Mouse (Mus musculus) cortical plate, adult 2 months (tissue): ENCODE data around the gene Wdr66.

Source experiments
- CTCF ChIP-seq: fragments of 200-500 bp; IDR thresholded peaks from 2 replicates; pipeline ENCODE4 v1.5.1; 2011; ENCODE audit warnings: mild to moderate bottlenecking, control low read depth, low read length; ENCODE audit not compliant: insufficient read depth; ENCODE audit errors: extremely low read depth
- POLR2A ChIP-seq: fragments of 200-500 bp; IDR thresholded peaks from 2 replicates; pipeline ENCODE4 v1.6.1; 2011; ENCODE audit warnings: mild to moderate bottlenecking, low read length, control low read depth; ENCODE audit not compliant: insufficient read depth; ENCODE audit errors: extremely low read depth

- no peak for TF ChIP-seq POLR2A
- peak; percentile 31; the same call in 1 of the 2 replicates for TF ChIP-seq CTCF
Observed at GRCm38 (mm10) chr5:123298526-123298925, 46.6 kb downstream of the Wdr66 start.
